Mouse (Mus musculus) adrenal gland, adult 2 months (tissue): ENCODE measurements around the gene Ank3. TPM values are rescaled to one million over a fixed set of nuclear protein-coding genes. Genes with fewer than 3 reads are reported as not detected.
"Not testable (repeated sequence)": the region's sequence is repeated elsewhere in the genome, so short reads cannot be mapped to it uniquely, and the experiment has no call there.

Experiments used
- DNase-seq: peaks from one replicate; pipeline ENCODE4 v3.0.0; 2021
- polyA plus RNA-seq: library from polyadenylated mRNA; depleted of rRNA; stranded (reverse); fragments of >200 nt; gene quantifications from 2 replicates; pipeline ENCODE4 v1.2.3, GENCODE M21; 2012
- total RNA-seq, 2 experiments: library from RNA; stranded (reverse); gene quantifications; 2 replicates each; pipeline ENCODE4 v1.2.3; 2021

The Ank3 gene
- total and polyA plus RNA-seq, 3 experiments = 0.79 to 12.9 (median 10.2) TPM

DNA sequence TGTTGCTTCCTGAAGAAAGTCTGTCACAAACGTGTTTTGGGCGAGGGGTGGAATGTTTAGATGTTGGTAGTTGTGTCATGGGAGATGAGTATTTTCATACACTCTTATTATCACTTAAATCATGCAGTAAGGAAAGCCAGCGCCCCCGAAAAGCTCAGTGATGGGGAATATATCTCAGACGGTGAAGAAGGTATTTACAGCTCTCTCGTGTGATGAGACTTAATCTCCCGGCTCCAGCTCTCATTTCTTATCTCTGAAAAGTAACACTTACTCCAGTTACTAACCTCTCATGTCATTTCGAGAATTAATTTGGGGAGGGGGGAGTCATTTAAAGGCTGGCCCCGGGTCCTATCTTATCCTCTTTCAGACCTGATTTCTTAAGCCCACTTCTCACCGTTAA, 505.7 kb downstream of the Ank3 start:
- DNase-seq = no peak

DNA sequence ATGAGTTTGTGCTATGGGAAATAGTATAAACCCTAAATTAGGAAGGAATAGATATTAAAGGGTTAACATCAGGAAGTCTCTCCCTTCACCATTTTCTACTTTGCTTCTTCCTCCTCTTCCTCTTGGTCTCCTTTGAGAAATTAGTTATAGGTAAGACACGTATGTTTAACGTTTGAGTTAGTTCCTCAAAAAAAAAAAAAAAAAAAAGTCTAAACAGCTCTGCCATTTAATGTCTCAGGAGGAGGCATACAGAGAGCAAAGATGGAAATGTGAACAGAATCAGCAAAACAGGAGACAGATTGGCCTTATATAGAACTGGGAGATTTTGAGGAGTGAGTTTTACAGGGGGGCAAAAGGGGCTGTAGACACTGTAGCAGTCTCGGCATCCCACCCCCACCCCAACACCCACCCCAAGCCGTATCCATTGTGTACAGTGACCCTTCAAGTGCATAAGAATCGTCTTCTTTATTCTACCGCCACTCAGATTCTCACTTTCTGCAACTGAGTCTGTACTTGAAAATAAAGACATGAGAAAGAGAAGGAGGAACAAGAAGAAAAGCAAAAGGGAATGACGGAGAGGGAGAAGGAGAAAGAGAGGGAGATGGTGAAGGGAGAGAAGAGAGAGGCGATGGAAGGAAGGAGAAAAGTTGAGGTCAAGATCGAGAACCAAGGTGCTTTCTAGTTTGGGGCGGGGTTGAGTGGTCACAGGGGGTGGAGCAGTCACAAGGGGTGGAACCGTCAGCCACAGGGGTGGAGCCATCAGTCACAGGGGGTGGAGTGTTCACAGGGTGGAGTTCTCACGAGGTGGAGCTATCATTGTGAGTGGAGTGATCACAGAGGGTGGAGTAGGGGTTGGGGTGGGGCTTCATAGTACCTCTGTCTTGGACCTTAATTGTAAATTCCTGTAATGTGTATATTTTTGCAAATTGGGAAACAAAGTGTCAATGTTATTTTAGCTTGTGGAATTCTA, 509.5 kb downstream of the Ank3 start:
- no peak for DNase-seq

DNA sequence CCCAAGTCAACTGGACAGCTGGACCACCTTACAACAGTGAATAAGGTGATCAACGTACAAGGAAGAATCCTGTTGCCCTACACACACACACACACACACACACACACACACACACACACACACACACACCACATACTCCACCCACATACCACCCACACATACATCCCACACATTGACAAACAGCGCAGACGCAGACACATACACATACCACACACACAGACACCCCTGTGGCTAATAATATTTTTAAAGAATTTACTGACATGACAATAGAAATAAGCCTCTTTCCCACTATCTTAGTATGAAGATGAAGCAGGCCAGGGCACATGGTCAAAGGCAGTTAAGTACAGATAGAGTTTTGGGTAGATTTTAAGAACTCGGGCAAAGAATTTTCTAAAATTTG, 511.3 kb downstream of the Ank3 start:
- no peak for DNase-seq

DNA sequence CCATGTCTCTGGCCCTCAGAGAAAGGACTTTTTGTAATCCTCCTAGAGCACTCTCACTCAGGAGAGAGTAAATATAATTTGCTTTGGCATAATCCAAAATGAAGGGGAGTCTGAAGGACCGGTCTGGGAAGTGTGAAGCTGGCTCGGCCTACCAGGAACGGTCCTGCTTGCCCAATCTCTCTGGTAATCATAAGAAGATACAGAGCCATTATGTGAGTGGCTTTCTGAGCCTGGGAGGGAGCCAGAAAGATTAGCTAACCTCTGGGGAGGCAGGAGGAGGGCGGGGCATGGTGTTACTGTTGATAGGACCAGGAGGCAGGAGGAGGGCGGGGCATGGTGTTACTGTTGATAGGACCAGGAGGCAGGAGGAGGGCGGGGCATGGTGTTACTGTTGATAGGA, 511.7 kb downstream of the Ank3 start:
- peak; percentile 83 for DNase-seq

DNA sequence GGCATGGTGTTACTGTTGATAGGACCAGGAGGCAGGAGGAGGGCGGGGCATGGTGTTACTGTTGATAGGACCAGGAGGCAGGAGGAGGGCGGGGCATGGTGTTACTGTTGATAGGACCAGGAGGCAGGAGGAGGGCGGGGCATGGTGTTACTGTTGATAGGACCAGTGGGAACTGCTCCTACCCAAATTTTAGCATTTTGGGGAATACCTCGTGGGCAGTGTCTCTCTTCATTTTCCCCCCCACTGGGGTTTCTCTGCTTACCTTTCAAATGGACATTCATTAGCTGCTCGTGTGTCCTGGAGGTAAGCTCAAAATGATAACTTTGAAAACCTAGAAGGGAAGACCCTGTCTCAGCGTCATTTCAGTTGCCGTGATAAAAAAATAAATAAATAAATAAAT, 512.2 kb downstream of the Ank3 start:
- not testable (repeated sequence) for DNase-seq

DNA sequence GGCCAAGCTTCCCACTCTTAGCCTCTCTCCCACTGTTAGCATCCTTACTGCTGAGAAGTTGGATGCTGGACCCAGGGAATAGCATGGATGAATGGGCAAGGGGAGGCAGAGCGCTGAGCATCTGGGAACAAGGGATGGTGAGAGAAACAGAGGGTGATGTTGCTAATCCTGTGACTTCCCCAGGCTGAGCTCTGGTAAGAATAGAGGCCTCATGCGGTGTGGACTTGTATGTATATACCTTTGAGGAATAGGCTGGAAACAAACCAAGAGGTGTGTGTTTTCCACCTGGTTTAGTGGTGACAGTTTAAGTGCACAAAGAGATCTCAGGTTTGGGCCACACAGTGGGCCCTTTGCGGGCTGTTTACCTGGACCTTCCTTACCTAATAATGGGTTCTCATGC, 517.0 kb downstream of the Ank3 start:
- no peak for DNase-seq

DNA sequence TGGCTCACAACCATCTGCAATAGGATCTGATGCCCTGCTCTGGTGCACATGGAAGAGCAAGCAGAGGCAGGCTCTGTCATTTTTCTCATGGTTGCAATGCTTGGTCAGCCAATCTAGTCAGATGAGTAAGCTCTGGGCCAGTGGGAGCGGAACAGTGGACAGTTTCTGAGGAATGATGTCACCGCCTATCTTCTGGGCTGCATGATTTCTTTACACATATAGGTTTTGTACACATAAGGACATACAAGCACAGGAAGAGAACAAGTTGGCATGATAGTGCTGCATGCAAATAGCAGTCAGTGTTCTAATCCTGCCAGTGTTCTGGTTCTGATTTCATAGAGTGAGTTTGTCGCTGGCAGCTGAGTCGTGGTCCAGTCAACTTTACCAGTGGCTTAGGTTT, 517.6 kb downstream of the Ank3 start:
- peak; percentile 44 for DNase-seq

DNA sequence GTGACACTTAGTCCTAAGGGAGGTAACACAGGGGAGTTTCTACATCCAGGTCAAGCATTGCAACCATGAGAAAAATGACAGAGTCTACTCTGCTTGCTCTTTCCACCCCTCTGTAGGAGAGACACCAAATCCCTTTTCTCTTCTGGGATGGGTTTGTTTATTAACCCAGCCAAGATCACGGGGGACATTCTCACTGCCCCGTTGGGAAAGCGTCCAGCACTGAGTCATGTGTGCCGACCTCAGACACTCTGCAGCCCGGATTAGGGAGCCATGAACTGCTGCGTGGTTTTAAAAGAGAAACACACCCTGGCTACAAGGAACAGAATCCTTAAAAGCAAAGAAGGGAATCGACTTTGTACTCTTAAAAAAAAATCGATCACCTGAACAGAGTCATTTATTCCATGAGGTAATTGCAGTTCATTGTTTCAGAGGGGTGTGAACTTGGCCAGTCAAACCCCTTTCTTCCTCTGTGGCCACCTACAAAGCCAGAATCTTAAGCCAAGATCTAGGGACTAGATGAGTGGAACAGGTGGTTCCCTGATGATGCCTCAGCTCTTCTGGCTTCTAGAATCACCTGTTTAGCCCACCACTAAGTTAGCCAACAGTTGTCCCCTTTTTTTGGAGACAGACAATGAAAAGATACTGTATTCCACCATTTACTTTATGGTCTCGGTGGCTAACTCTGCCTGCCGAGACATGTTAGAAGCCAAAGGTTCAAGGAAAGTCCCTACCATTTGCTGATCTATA, 518.3 kb downstream of the Ank3 start:
- peak; percentile 66 for DNase-seq

DNA sequence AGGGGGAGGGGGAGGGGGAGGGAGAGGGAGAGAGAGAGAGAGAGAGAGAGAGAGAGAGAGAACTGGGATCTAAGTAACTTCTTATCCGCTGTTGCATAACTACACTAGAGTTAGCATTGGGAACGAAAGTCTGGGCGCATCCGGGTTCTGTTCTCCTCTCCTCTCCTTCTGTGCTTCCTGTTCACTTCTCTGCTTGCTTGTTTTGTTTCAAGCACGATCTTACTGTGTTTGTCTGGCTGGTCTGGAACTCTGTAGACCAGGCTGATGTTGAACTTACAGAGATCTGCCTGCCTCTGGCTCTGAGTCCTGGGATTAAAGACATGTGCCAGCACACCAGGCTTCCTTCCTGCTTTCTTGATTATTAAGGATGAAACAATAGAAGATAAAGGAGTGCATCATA, 519.1 kb downstream of the Ank3 start:
- no peak for DNase-seq

DNA sequence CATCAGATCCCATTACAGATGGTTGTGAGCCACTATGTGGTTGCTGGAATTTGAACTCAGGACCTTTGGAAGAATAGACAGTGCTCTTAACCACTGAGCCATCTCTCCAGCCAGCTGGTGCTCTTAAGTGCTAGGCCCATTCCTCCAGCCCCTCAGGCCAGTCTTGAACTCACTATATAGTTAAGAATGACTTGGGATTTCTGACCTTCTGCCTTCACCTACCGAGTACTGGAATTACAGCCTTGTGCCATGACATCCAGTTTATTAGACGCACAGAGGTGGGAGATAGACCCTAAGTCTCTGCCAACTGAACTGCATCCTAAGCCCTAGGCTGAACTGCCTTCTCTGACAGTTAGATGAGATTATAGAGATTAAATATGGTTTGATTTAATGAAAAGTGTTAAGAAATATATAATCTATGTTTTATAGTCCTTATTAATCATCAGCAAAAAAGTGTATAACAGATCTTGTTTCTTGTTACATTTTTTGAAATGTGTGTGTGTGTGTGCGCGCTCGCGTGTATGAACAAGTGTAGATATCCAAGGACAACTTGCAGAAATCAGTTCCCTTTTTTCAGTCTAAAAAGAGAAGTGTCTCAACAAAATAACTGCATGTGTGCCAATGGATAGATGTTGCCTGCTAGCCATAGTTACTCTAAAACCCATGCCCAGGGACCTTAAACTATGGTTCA, 520.0 kb downstream of the Ank3 start:
- DNase-seq = no peak

DNA sequence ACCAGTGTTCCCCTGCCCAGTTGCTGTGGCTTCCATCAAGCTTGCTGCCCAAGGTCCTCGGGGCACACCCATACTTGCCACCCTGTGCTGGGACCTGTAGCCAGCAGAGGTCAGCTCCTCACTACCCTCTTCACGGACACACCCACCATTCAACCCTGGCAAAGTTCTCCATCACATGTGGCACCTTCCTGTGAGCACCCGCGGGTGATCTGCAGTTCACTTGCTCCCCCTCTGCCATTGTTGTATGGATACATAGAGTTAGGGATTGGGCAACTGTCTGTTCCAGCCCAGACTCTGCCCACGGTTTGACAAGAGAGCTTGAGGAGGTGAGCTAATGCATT, 520.5 kb downstream of the Ank3 start:
- DNase-seq = no peak

DNA sequence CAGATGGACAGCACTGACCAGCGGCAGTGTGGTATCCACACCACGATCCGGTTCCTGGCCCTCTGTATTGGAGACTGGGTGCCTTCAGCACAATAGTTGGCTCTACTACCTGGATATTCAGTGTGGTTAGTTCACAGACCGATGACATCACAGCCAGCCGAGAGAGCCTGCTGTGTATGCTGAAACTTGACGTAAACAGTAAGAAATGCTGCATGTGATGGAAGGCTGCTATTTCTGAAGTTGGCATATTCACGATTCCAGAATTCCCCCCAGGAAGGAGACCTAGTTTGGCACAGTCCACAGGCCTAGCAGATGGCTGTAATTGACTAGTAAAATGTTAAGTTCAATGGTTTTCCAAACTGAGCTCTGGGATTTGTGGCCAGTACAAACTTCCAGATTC, 521.2 kb downstream of the Ank3 start:
- no peak for DNase-seq

DNA sequence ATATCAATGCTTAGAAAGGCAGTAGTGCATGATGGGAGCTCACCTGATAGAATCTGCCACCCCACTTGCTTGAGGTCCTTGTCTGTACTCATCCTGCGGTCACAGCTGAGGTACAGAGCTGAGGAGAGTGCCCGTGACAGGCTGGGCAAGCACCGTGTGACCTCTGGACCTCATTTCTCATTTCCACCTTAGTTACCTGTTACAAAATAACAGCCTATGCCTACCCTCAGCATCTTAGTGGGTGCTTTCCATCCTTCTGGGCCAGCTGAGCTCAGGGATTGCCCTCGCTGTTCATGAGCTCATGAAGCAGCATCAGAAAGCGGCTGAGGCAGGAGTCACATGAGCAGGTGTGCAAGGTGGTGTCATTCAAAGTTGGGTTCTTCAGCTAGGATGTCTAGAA, 523.5 kb downstream of the Ank3 start:
- no peak for DNase-seq

DNA sequence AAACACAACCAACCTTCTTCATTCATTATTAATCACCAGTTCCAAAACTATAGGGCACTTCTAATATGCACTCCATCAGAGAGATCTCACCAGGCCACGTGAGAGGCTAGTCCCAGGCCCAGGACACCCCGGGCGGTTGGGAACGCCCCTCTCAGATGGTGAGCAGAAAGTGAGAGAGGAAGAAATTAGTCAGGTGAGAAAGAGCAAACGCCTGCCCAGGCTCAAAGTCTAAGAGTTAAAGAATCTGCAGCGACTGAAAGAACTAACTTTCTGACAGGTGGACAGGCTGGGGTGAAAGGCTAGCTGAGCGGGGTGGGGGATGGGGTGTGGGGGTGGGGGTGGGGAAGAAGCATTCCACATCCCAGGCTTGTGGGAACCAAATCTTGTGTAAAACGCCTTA, 525.2 kb downstream of the Ank3 start:
- DNase-seq = no peak

DNA sequence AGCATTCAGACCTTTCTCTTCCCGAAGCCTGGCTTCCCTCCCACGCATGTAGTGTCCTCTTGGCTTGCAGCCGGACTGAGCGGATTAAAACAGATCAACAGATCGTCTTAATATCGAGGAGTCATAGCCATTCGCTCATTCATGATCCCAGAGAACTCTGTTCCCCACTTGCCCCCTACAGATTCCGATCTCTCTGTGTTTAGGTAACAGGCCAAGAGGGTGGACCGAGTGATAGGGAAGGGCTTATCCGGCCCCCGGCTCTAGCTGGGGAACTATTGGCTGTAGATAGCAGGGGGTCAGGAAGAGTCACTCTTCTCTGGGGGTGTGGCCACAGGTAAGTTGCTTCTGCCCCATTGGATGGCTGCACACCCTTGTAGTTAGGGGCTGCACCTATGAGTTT, 525.7 kb downstream of the Ank3 start:
- peak; percentile 30 for DNase-seq

DNA sequence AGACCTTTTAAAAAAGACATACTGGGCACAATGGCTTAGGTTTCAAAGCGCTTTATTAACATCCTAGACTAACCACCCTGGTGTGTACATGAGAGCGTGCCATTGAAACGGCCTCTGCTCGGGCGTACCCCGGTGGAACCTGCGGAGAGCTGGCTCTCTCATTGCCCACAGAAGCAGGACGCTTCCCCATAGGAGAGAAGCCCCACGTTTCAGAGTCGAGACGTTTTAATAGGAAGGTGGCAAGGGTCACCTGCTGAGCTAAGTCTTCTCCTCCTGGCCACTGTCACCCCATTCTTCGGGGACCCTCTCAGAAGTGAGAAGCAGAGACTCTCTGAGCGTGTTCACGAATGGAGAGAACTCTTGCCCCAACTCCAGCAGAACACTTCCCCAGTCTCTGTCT, 526.3 kb downstream of the Ank3 start:
- peak; percentile 20 for DNase-seq

DNA sequence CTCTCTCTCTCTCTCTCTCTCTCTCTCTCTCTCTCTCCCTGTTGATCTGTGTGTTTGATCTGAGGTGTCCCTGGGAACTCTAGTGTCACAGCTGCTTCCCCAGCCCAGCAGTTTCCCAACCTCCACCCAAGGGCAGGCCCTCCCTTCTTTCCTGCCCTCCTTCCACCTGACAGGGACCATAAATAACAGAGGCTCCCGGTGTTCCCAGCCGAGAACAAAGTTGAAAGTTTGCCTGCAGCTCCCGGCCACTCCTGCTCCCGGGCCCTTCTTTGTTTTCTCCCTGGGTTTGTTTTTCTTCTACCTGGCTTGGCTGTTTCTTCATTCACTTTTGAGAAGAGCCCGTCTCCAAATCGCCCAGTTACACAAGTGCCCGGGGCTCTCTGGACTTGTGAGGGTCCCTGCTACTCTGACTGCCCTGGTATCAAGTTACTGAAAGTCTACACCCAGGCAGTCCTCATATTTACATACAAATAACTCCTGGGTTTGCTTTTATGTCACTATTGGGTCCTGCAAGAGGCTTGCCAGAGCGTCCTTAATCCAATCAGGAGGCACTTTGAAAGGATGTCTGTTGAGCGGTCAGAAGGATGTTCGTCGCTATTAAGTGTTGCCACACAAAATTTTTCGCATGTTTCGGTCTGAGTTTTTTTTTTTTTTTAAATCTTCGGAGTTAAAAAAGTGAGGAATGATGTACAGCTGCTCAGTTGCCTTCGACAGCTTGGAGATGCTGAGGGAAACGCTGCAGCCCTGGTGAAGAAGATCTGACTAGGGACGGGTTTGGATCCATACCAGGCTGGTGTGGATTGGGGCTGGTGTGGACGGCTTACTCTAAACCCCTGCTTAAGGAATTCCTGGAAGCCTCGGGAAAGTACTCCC, 526.9 kb downstream of the Ank3 start:
- DNase-seq = peak; percentile 77

DNA sequence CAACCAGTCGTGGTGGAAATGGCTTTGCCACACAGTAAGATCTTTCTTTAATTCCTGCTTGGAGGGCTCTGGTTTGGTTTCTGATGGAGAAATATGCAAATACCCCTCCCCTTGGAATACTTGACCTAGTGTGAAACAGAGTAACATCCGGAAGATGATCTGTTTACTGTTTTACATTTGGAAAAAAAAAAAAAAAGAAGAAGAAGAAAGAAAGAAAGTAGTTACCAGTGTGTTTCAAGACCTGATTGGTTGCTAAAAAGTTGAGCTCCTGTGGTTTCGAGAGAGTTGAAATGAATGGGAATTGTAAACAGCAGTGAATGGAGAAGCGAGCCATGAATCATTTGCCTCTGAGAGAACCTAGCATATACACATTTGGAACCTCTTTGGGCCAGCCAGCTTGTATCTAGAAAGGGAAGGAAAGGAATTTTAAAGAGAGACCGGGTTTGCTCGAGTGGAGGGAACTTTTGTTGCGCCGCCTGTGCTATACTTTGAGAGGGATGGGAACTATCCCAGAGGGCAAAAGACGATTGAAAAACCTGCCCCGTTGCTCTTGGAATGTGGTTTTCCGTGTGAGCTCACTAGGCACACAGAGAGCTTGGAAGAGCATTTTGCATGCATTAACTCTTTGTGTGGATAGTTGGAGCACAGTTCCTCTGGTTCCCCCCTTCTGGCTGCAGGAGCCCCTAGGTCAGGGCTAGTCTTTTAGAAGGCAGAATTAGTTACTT, 527.7 kb downstream of the Ank3 start:
- DNase-seq = no peak

DNA sequence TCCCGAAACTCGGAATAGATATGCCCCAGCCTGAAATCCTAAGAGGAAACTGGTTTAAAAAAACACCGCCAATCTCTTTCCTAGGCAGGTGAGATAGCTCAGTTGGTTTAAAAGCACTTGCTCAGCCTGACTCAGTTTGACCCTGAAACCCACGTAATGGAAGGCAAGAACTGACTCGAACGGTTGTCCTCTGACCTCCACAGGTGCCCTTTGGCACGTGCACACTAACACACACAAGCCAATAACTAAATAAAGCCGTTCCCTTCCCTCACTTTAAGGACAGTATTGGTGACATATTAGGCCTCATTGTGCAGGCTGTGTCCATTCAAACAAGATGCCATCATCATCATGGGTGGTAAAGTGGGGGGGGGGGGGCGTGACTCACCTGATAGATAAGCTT, 528.4 kb downstream of the Ank3 start:
- no peak for DNase-seq

DNA sequence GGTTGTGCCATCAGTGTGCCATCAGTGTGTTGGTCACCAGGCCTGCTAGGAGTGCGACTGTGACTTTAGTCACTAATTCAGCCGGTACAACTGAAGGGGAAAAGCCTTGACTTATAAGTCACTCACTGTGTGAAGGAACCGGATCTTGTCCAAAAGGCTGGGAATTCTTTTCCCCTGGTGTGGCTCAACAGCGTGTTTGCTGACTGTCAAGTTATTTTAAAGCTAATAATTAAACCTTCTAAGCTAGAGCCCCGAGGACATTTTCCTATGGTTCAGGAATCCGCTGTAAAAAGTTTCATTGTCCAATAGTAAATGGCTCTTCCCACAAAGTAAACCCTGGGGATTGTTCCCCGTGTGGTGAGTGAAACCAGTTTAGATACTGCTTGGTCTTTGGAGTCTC, 529.8 kb downstream of the Ank3 start:
- no peak for DNase-seq

DNA sequence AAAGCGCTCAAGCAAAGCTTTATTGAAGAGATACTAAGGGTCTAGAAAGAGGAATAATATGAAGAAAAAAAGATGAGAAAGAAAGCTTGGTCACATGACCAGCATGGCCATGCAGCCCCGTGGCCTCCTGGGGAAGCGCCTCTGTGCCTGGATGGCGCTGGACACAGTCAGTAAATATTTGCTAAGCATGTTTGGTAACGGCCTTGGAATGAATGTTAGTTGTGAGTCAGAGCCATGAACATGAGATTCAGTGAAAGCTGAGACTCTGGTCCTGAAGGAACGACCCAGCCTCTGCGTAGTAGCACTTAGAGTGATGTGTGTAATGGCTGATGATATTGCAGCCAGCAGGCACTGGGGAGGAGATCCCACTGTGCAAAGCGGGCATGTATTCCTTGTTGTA, 531.9 kb downstream of the Ank3 start:
- peak; percentile 35 for DNase-seq
